Mouse (Mus musculus) adrenal gland, postnatal 4 days (tissue): ENCODE data around the gene 4932414N04Rik. TPM values are rescaled to one million over a fixed set of nuclear protein-coding genes. Genes with fewer than 3 reads are reported as not detected.

Experiments
- total RNA-seq, 2 experiments: library from RNA; stranded (reverse); gene quantifications; 2 replicates each; pipeline ENCODE4 v1.2.3; 2021

The 4932414N04Rik gene
- total RNA-seq, 2 experiments from 2014 or later: not detected

Other genes with a start within 250 kb of the 4932414N04Rik start
- gene Stk39, start 184.2 kb upstream of the 4932414N04Rik start, total RNA-seq: 10 to 100 TPM; 94.9 to 96.1 TPM
- not detected for gene 4933409G03Rik, start 74.1 kb upstream of the 4932414N04Rik start, total RNA-seq
- gene Cers6, start 205.0 kb downstream of the 4932414N04Rik start, total RNA-seq: 10 to 100 TPM; 14.6 to 17.4 TPM